Mouse (Mus musculus): ENCODE results near the gene Asic3.

DNA sequence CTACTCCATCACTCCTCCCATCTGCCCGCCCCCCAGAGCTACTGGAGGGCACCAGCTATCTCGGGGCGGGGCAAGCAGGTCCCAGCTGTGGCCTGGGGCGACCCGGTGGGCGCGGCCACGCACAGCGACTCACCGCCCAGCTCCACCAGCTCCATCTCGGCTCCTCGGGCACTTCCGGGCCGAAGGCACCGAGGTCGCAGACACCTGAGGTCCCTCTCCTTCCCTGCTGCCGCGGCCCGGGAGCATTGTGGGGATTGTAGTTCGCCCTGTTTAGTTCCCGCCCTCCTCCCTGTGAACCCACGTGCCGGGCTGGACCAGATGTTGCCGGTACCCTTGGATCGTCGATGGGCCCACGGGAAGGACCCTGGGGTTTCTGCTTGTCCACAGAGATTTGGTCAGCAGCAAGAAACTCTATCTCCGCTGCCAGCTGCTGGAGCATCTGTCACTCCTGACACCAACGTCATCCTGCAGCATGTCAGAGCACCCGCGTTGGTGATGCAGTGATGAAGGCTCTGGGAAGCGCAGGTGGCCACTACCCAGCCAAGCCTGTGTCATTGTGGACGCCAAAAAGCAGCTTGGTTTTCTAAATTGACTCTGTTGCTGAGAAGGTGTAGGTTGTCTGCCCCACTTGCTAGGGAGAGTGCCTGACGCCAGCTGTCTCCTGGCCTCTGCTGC lies 34.6 kb downstream of the Asic3 start, which contains the start of gene Tmub1:
- TF ChIP-seq CTCF (IDR thresholded peaks at IDR 0.05; ENCODE audit: low read depth) (no peak), EP300 (IDR thresholded peaks at IDR 0.05; ENCODE audit: low read depth) (no peak)
